Mouse (Mus musculus) T-helper 17 cell (primary cell): ENCODE measurements at regions not wholly inside any gene's neighbourhood (a gene's known extent, or its start where the extent isn't known, plus 50 kb on each side); places are given as distances from the start of the nearest gene placed in this dataset.

ENCODE experiments used
- in situ Hi-C, 2 experiments: fragments of 300-600 bp; cut with MboI, MseI; formaldehyde crosslinking; loops; 1 replicate in 1 of 2; 2 replicates in 1 of 2; pipeline ENCODE4 v1.15.1; 2025; ENCODE audit warnings: high pct_unique_total_duplicates in 2 of 2

DNA sequence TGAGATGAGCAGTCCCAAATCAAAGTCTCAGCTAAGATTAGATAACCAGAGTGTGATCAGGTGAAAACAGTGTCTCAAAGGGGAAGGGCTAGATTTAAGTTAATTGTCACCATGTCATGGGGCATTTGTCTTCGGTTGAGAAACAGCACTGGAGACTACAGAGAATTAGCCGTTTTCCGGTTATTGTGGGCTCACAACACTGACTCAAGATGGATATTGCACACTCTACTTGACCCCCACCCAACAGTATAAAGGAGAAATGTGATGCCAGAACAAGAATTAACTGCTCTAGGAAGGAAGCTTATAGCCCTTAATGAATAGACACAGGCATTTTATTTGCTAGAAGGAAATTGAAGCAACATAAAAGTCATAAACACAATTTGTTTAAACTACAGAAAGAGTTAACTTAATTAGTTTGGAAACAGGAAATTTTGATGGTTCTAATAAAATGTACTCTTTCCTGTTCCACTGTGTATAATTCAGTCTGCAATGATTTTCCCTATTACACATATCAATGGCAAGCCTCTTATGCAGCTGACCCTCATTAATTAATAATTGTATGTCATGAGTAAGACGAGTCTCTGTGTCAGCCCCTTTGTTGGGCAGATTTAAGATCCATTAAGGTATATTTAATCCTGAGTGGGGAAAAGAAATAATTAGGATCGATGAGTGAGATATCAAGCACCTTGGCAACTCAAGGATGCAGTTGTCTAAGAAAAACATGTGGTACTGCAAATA is 277.4 kb upstream of the Tmeff2 start:
- in situ Hi-C loops: no loop called here

DNA sequence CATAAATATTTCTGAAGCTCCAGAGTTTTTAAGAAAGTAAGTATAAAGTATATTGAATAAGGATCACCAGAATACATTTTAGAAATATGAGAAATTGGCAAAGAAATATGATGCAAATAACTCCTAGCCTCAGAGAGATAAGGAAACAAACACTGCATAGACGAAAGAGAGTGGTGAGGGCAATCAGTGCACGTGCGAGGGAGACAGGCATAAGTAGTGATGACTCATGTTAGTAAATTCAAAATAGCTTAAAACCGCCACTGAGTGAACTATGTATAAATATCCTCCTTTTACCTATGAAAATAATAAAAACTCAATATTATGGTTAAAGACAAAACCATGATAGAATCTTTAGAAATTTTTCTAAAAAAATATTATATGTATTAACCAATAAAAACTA is 271.4 kb upstream of the Tmeff2 start:
- in situ Hi-C loops: no loop called here

DNA sequence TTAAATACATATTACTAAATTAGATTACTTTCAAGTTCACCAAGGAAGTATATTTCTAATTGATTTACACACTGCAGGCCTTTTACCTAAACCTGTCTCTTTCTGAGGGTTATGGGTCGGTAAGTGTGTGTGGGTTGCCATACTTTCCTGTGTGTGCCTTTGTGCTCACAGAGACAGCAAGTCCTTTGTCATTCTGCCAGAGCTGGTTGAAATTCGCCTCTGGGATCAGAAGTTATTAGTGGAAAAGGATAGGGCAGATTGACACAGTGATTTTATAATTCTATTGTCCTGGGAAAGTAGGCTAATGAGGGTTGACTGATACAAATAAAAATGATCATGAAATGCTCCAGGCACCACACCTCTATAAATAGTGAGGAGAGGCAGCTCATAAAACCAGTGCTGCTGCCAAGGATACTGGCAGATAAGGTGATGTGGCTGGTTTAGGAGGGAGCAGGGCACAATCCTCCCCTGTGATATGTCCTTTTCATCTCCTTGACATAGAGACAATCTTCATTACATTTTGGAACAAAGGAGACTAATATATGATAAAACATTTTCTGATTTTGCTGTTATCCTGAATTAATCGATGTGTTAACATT is 270.9 kb upstream of the Tmeff2 start:
- in situ Hi-C loops: no loop called here

DNA sequence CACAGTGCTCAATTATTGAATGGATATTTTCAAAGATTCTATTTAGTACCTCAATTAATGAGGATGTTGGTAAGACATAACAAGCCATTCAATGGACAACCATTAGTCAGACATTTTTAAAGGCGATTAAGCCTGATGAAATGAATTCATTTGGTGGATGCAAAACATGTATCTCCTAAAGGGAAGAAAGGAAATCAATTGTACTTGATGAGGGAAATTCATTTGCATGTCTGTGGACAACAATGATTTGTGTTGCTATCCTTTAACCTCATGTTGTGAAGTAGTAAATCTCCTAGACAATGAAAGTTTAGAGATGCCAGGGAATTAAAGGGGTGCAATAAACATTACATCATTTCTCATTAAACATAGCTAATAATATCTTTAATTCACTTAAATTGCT is 262.5 kb upstream of the Tmeff2 start:
- in situ Hi-C loops: no loop called here

DNA sequence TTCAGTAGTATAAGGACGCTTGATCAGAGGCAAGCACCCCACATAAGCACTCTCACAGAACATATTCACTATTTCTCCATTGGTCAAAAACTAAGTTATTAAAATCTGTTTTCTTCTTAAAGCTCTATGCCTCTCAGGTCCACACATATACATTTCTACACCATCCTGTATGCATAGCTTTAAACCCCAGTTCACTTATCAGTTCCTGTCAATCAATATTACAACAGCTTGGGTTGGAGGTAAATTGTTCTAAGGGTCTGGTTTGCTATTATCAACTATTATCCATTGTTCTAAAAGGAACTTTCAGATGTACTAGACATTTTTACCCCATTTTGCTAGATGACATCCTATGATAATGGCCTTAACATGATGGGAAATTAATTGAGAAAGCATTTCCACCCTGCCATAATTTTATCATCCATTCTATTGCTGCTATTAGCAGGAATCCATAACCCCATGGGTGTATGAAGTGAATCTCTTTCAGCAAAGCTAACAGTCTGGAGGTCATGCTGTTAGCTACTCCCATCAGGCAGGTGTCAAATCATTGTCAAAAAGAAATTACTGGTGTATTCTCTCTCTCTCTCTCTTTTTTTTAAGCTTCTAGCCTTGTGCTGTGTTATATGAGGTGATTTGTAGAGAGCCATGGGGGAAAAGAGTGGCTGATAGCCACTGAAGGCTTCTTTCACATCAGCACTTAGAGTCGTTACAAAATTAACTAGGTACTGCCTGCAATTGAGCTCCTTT is 253.3 kb upstream of the Tmeff2 start:
- in situ Hi-C loops: no loop called here

DNA sequence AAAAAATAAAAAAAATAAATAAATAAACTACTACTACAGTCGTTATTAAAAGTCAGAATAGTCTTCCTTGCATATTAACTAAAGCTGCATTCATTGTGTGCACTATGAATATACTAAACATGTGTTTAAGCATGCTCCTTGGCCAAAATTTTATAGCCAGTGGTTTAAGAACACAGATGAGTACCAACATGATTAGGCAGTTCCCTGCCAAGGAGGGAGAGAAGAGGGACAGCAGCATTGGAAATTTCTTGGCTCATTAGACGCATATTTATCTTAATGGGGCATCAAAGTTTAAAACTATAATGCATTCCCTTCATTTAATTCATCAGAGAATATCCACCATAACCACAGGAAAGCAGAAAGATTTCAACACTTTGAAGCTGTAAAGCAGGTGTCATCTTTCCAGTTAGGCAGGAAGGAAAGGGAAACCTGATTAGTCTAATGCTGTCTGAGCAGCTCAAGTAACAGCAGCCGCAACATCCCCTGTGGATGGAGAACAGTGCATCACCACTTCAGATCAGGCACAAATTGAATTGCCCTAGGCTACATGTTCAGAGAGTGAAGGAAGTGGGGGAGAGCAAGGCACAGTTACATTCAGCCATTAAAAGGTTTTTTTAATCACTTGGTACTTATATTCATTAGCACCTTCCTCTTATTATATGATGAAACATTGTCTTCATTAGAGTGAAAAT is 248.3 kb upstream of the Tmeff2 start:
- in situ Hi-C loops: loop anchor here in 1 of 2 experiments (25.0 kb wide), 1 partner anchor 685 kb away; no protein-coding TSS in a partner anchor

DNA sequence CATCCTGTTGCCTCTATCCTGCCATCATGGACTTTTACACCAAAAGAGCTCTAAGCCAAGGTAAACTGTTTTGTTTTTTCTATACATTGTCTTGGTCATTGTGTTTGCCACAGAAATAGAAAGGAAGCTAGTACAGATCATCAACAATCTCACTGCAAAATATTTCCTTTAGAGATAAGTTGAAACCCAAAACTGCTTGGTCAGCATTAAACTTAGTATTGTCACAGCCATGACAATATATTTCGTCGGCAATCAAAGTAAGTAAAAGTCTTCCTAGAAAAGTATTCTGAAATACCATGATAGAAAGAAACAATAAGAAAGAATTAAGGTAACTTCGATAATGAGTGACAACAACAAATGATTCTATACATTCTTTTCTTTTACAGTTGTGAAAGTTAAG is 235.3 kb upstream of the Tmeff2 start:
- in situ Hi-C loops: loop anchor here in 1 of 2 experiments (10.0 to 25.0 kb wide), 2 partner anchors 230 to 672 kb away; no protein-coding TSS in a partner anchor

DNA sequence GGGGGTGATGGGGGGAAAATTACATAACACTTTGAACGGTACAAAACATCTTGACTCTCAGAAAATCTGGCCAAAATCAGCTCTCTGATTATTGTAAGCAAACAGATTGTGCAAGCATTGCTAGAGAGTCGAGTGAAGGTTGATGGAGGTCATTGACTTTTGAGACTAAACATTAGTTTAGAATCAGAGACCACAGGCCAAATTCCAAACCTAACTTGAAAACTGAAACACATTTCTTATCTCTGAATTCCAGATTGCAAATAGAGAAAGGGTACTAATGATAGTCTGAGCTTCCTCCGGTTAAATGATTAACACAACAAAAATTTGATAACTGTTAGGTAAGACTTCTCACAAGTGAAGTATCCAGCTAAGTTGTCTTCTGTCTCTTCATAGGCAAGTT is 217.5 kb upstream of the Tmeff2 start:
- in situ Hi-C loops: no loop called here

DNA sequence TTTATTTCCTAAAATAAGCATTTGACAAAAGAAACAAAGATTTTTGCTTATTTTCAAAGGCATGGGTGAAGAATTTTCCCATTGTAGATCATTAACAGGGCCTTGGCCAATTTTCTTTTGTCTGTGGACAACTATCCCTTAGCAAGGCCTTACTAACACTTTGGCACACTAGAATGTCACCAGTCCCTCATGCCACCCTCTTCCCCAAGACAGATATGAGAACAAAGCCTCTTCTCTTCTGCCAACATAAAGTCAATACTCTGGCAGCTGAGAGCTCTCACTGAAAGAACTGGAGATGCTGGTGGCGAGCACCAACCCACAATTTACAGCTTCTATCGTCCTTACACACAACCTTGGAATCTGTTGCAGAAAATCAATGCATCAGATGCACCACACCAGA is 215.1 kb upstream of the Tmeff2 start:
- in situ Hi-C loops: no loop called here

DNA sequence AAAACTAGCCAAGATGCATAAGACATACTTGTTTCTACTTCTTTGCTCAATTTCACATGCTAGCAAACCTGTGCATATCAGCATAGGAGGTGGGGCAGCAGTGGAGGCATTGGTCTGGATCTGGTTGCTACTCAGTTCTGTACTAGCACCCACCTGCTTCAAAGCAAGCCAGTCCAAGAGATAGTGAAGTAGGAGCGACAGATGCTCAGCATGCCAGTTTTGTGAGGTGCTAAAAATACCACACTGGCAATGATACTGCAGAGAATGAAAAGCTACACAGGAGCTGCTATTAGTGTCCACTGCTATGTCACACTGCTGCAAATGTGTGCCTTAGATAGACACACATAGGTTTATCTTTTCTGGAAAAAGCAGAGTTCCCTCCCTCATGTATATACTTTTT is 203.5 kb upstream of the Tmeff2 start:
- in situ Hi-C loops: no loop called here

DNA sequence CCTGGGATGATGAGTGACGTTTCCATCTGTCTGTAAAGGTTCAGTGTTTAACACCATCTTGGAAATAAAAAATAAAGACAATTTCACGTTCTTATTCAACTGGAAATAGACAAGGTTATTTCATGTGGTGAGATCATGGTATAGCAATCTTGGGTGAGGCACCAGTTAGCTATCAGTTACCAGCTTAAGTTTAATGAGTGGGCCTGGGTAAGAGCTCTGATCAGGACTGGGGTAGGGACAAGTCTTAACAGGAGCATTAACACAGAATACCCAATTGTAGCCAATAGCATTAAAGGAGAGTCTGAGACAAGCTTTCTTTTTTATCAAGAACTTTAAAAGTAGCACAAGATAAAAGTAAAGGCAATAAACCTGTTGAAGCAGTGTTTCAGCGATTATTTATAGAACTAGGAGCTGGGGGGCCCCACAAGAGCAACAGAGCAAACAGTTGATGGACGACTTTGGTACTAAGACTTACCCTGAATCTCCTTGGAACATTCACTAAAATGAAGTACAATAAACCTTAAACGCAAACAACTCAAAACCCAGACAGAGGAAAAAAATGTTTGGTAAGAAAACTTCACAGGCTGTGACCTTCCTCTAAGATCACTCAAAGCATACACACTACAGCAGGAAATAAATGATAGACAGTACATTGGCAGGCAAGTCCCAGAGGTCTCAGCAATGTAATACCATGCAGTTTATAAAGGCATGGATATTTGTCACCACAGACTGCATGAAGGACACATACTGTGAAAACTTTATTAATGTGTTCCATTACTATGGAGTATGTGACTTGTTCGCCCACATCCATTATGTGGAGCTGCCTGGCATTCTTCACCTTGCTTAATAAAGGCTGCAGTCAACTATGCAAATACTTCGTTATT is 202.9 kb upstream of the Tmeff2 start:
- in situ Hi-C loops: no loop called here

DNA sequence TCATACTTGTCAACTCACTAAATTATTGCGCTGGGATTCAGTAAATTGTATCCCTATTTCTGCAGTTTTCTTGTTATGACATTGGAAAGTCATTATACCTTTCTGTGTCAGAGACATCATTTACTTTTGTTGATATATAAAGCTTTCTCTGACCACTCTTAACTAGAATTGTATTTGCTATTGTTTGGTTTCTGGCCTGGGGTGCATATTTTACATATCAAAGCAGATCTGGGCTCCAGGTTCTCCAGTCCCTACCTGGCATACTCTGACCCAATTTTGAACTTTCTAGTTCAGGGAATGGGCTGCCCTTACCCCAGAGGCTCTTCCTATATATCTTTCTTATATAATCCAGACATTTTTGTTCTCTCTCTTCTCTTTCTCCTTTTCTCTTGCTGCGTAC is 195.8 kb upstream of the Tmeff2 start:
- in situ Hi-C loops: no loop called here

DNA sequence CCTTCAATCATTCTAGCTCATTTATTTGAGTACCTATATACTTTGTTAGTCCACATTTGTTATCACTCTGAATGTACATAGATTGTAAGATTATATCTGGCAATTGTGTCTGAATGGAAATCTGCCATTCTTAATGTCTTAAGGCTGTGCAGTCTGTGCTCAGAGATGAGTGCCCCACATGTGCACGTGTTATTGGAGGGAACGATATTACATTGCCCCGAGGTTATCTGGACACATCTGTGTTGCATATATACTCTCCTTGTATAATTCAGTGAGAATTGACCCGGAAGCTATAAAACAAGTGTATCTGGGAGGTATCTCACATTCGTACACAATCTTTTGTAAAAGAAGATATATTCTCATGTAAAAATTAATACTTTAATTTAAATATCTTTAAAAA is 155.4 kb upstream of the Tmeff2 start:
- in situ Hi-C loops: no loop called here

DNA sequence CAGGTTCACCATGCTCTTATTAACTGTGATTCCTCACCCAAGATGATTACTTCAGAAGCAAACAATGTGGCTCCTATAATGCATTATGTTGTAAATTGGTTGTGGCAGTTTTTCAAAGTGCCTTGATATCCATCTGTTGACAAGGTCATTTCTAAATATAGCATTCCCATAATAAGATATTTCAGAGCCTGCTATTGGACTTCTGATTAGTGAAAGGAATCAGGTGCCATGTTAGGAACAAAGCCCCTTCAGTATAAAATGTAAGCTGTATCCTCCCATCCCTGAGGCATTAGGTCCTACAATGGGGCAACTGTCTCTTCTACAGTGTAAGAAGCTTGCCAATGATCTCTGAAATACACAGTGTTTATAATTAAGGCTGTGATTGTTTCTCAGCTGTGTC is 130.2 kb upstream of the Tmeff2 start:
- in situ Hi-C loops: no loop called here

DNA sequence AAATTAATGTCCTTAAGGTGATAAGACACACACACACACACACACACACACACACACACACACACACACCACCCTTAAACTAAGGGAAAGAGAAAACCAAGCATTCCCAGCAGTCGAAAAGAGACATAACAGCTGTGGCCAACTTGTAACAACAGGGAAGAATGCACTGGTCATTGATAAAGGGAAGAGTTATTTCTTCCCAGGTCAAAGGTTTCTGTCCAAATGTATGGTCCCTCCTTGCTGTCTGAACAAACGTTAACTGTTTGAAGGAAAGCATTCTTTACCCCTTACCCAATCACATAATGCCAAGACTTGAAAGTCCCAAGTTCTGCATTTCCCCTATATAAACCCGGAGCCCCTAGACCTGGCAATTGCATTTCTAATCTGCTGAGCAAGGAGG is 105.2 kb upstream of the Tmeff2 start:
- in situ Hi-C loops: no loop called here

DNA sequence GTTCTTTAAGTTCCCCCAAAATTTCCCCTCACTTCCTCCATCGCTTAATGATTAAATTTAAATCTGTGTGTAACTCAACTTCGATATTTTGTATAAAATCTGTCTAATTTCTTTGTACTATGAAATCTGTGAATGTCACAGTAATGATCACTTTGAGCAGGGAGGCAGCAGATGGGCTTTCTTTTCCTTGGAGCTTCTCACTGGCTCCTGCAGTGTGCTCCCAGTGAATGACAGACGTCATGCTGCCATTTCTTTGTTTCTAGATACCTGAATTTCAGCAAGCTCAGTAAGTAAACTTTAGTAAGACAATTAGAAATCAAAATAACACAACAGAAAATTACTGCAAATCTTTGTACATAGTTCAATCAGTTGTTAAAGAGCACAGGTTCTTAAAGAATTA is 102.3 kb upstream of the Tmeff2 start:
- in situ Hi-C loops: no loop called here

DNA sequence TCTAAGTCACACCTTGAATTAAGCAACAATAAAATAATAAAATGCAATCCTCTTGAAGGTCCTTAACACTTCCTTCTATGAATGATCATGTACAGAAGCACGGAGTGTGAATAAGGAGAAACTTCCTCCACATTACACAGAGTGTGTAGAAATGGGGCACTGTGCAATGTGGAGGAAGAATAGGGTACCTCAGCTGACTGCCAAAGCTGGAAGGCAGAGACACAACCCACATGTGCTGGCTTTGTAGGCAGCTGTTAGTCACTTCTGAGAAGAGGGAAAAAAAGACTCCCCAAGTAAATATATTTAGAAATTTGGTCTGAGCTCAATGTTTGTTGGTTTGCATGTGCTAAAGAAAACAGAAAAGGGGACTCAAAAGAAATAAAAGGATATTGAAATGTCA is 94.1 kb upstream of the Tmeff2 start:
- in situ Hi-C loops: no loop called here

DNA sequence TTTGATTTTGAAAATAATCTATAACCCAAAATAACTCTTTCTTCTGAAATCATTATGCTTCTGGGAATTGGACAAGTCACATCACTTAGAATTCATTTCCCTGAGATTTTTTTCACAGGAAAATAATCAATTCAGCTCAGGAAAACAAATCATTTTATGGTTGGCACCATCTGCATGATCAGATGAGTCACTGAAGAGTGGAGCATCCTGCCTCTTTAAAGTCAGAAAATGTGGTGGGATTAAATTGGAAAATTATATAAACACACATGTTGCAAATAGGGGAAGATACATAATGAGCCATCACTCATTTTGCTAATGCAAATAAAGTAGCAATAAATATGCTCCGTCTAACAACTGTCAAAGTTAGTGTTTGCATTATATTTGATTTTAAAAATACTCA is 93.6 kb upstream of the Tmeff2 start:
- in situ Hi-C loops: no loop called here

DNA sequence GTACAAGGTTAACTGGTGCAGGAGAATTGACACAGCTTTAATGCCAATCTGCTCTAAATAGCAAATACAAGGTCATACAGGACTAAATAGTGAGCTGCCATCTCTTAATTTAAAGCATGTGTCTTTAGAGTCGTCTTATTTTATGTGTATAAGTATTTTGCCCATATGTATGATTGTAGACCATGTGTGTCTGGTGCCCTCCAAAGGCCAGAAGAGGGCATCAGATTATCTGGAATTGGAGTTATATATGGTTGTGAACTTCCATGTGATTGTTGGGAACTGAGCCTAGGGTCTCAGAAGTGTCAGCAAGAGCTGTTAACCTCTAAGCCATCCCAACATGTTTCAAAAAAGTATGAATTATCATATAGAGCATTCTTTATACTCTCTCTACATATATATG is 68.8 kb upstream of the Tmeff2 start:
- in situ Hi-C loops: no loop called here

DNA sequence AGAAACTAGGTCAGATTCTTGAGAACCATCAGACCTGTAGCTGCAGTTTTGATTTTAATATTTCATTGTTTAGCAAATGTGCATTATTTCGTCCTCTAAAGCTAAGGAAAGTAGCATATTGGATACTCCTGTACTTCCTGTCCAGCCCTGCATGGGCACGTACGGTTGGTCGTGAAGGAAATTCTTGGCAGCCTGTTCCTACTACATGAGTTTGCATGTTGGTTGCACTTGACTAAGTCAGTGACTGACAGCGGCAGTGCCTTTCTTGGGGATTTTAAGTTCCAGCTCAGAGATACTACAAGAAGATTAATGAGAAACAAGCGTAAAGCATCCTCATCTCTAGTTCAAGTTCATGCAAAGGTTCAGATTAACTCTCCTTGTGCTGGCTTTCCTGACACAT is 64.3 kb upstream of the Tmeff2 start:
- in situ Hi-C loops: no loop called here

DNA sequence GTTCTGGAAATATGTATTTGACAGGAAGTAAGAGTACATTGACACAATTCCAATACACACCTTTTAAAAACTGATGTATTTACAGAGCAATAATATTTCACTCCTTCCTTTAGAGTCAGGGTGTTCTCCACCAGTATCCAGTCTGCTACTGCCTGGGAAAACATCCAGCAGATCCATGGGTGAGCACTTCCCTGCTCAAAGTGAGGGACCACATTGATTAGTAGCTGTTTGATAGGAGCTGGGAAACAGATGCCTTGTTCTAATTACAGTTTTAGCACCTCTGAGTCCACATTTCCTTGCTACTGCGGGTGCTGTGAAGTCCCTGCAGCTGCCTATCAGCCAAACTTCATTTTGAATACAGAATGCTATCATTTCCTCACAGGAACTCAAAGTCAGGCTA is 53.3 kb upstream of the Tmeff2 start:
- in situ Hi-C loops: no loop called here
